Mouse (Mus musculus) layer of hippocampus, adult 18-20 months (tissue): ENCODE results near the gene Itga2. TPM values are rescaled to one million over a fixed set of nuclear protein-coding genes. Genes with fewer than 3 reads are reported as not detected.

Experiments
- DNase-seq, 2 experiments: peaks; one replicate each; pipeline ENCODE4 v3.0.0; 2022; ENCODE audit warnings: low spot score in 2 of 2
- long read RNA-seq: library from polyadenylated mRNA; stranded (forward); transcript quantifications from one replicate; pipeline ENCODE4 v2.0.0, GENCODE M21; 2021
- total RNA-seq, 2 experiments: library from RNA; stranded (reverse); gene quantifications; 2 replicates each; pipeline ENCODE4 v1.2.3; 2021

Itga2 gene
- total RNA-seq = under 1 TPM; 0.10 to 0.56 TPM
- long read RNA-seq = 0 reads

- DNase-seq = peak in 1 of 2 experiments; percentile 26
These were observed at the start of gene Itga2 for GRCm38 (mm10) chr13:114931775-114932294. TSS of gene Itga2 (minus strand) at chr13:114932100.

- DNase-seq = no peak
These were observed 49.0 kb upstream of the Itga2 start for GRCm38 (mm10) chr13:114980831-114981419.

GRCm38 (mm10) chr13:114974484-114975042 lies 42.7 kb upstream of the Itga2 start:
- DNase-seq = no peak

GRCm38 (mm10) chr13:114971905-114972304 lies 40.0 kb upstream of the Itga2 start:
- no peak for DNase-seq

GRCm38 (mm10) chr13:114964233-114964632 lies 32.3 kb upstream of the Itga2 start:
- peak; percentile 64 to 93 for DNase-seq

- no peak for DNase-seq
These were observed 22.6 kb upstream of the Itga2 start for GRCm38 (mm10) chr13:114954516-114954915.

- peak in 1 of 2 experiments; percentile 5 for DNase-seq
These were observed 1.6 kb upstream of the Itga2 start for GRCm38 (mm10) chr13:114933541-114933940.

- peak in 1 of 2 experiments; percentile 20 for DNase-seq
These were observed 777 bp downstream of the Itga2 start for GRCm38 (mm10) chr13:114930996-114931649.

GRCm38 (mm10) chr13:114924785-114925184 lies 7.1 kb downstream of the Itga2 start:
- DNase-seq = no peak

- DNase-seq = peak in 1 of 2 experiments; percentile 18
These were observed 8.6 kb downstream of the Itga2 start for GRCm38 (mm10) chr13:114923331-114923730.

GRCm38 (mm10) chr13:114915767-114916166 lies 16.1 kb downstream of the Itga2 start:
- no peak for DNase-seq

- DNase-seq = no peak
These were observed 16.9 kb downstream of the Itga2 start for GRCm38 (mm10) chr13:114914963-114915362.

GRCm38 (mm10) chr13:114914559-114914958 lies 17.3 kb downstream of the Itga2 start:
- no peak for DNase-seq

- DNase-seq = no peak
These were observed 21.3 kb downstream of the Itga2 start for GRCm38 (mm10) chr13:114910629-114911028.

- DNase-seq = no peak
These were observed 22.4 kb downstream of the Itga2 start for GRCm38 (mm10) chr13:114909514-114909913.

GRCm38 (mm10) chr13:114907876-114908275 lies 24.0 kb downstream of the Itga2 start:
- DNase-seq = no peak

- DNase-seq = no peak
These were observed 35.0 kb downstream of the Itga2 start for GRCm38 (mm10) chr13:114896751-114897386.

- DNase-seq = no peak
These were observed 36.0 kb downstream of the Itga2 start for GRCm38 (mm10) chr13:114895896-114896295.

- DNase-seq = no peak
These were observed 37.2 kb downstream of the Itga2 start for GRCm38 (mm10) chr13:114894718-114895117.

- no peak for DNase-seq
These were observed 40.2 kb downstream of the Itga2 start for GRCm38 (mm10) chr13:114891655-114892054.

- no peak for DNase-seq
These were observed 44.2 kb downstream of the Itga2 start for GRCm38 (mm10) chr13:114887695-114888094.

- DNase-seq = no peak
These were observed 44.6 kb downstream of the Itga2 start for GRCm38 (mm10) chr13:114887293-114887692.
